Comparison of ENCODE assay signal across 8 mouse cellular contexts in genomic region chr17:81480351-81481161, GRCm38 (mm10). TPM values are rescaled to one million over a fixed set of nuclear protein-coding genes. Genes with fewer than 3 reads are reported as not detected.
DNase-seq lines count a peak whose midpoint lies in the region; ATAC-seq lines count a peak whose summit lies in the region.

No protein-coding gene starts in this region.

- peak; percentile 52 for DNase-seq in right cerebral cortex, postnatal 14 days
- DNase-seq in right cerebral cortex, adult 2 months (ENCODE audit: low spot score in 2 of 2): no peak
- peak; percentile 76 for DNase-seq in kidney, adult 18-20 months
- peak; percentile 86 for DNase-seq in lung, postnatal 36 days
- DNase-seq in spleen, postnatal 36 days (ENCODE audit: low spot score in 2 of 2): peak; percentile 25 to 39

- H3K4me3 ChIP-seq in brown adipose tissue, adult 24 weeks (ENCODE audit: insufficient read depth, low read depth, low read length): no peak overlapping the region

- peak; percentile 87 for ATAC-seq in granulocyte monocyte progenitor cell, adult 5-6 weeks (replicated peaks; ENCODE audit: poor library complexity, severe bottlenecking)
- no peak for ATAC-seq in activated CD4-positive, CD25-positive, alpha-beta regulatory T cell, adult 4 months

- H3K4me1 ChIP-seq in brown adipose tissue, adult 24 weeks (ENCODE audit: control insufficient read depth, insufficient read depth, insufficient read length, low read length): no peaks in the 10 kb centered on the region; the same call in 1 of the 2 replicates

- H3K27ac ChIP-seq in brown adipose tissue, adult 24 weeks (replicated peaks; ENCODE audit: low read depth, low read length): peak overlapping the region; percentile 2; the same call in 1 of the 2 replicates

RNA-seq across cellular contexts. Expression of gene Gm11096, which starts 39.0 kb away (rescaled TPM):
- not detected in 2 replicates for polyA plus RNA-seq in brown adipose tissue, adult 24 weeks (2012; ENCODE audit: insufficient read depth, insufficient read length, missing spikeins)
- total RNA-seq in granulocyte monocyte progenitor cell, adult 5-6 weeks (2014; fragmentation: Nextera tagmentation): not detected in 2 replicates
- total RNA-seq in granulocyte monocyte progenitor cell, adult 5-6 weeks (2017): not detected in 2 replicates
- polyA plus RNA-seq in activated CD4-positive, CD25-positive, alpha-beta regulatory T cell, adult 4 months (2017; shearing (Covaris generic)): not detected

Comparison
In these comparisons a context has a peak if more than half of its experiments do, and no peak if none do; other contexts are left out.
1. DNase-seq: peak in right cerebral cortex, postnatal 14 days (single experiment), kidney, adult 18-20 months (single experiment), lung, postnatal 36 days (single experiment) and spleen, postnatal 36 days (2 of 2); none in right cerebral cortex, adult 2 months (0 of 2).